Mouse (Mus musculus) thymus, postnatal 4 days (tissue): ENCODE results near the gene Astn2.

ENCODE experiments used
- DNase-seq: peaks from one replicate; pipeline ENCODE4 v3.0.0; 2021

Gene Astn2

GRCm38 (mm10) chr4:66158714-66159113 lies 245.7 kb downstream of the Astn2 start:
- DNase-seq: no peak

- DNase-seq: no peak
Observed at GRCm38 (mm10) chr4:66157439-66158113, 246.8 kb downstream of the Astn2 start.

GRCm38 (mm10) chr4:66146546-66146945 lies 257.9 kb downstream of the Astn2 start:
- DNase-seq: no peak

- DNase-seq: no peak
Observed at GRCm38 (mm10) chr4:66126181-66126580, 278.2 kb downstream of the Astn2 start.

- DNase-seq: no peak
Observed at GRCm38 (mm10) chr4:66122766-66123358, 281.5 kb downstream of the Astn2 start.

- no peak for DNase-seq
Observed at GRCm38 (mm10) chr4:66114243-66114642, 290.2 kb downstream of the Astn2 start.

- no peak for DNase-seq
Observed at GRCm38 (mm10) chr4:66102037-66102436, 302.4 kb downstream of the Astn2 start.

GRCm38 (mm10) chr4:66097629-66098028 lies 306.8 kb downstream of the Astn2 start:
- no peak for DNase-seq

- DNase-seq: no peak
Observed at GRCm38 (mm10) chr4:66096104-66096503, 308.3 kb downstream of the Astn2 start.

GRCm38 (mm10) chr4:66057161-66057560 lies 347.2 kb downstream of the Astn2 start:
- no peak for DNase-seq

- DNase-seq: no peak
Observed at GRCm38 (mm10) chr4:66055690-66056089, 348.7 kb downstream of the Astn2 start.

GRCm38 (mm10) chr4:66043014-66043672 lies 361.3 kb downstream of the Astn2 start:
- DNase-seq: no peak

- no peak for DNase-seq
Observed at GRCm38 (mm10) chr4:66033826-66034225, 370.6 kb downstream of the Astn2 start.

- no peak for DNase-seq
Observed at GRCm38 (mm10) chr4:66031320-66031870, 373.0 kb downstream of the Astn2 start.

GRCm38 (mm10) chr4:66029901-66030300 lies 374.5 kb downstream of the Astn2 start:
- no peak for DNase-seq

GRCm38 (mm10) chr4:66027866-66028265 lies 376.5 kb downstream of the Astn2 start:
- no peak for DNase-seq

- DNase-seq: no peak
Observed at GRCm38 (mm10) chr4:66025393-66026062, 378.9 kb downstream of the Astn2 start.

- no peak for DNase-seq
Observed at GRCm38 (mm10) chr4:66002936-66003335, 401.5 kb downstream of the Astn2 start.

- no peak for DNase-seq
Observed at GRCm38 (mm10) chr4:65983643-65984042, 420.8 kb downstream of the Astn2 start.

GRCm38 (mm10) chr4:65982882-65983281 lies 421.5 kb downstream of the Astn2 start:
- no peak for DNase-seq

GRCm38 (mm10) chr4:65976251-65976650 lies 428.2 kb downstream of the Astn2 start:
- DNase-seq: no peak

GRCm38 (mm10) chr4:65972395-65972794 lies 432.0 kb downstream of the Astn2 start:
- DNase-seq: no peak

- no peak for DNase-seq
Observed at GRCm38 (mm10) chr4:65969318-65969717, 435.1 kb downstream of the Astn2 start.
